Mouse (Mus musculus): ENCODE data around the gene Gin1.

DNA sequence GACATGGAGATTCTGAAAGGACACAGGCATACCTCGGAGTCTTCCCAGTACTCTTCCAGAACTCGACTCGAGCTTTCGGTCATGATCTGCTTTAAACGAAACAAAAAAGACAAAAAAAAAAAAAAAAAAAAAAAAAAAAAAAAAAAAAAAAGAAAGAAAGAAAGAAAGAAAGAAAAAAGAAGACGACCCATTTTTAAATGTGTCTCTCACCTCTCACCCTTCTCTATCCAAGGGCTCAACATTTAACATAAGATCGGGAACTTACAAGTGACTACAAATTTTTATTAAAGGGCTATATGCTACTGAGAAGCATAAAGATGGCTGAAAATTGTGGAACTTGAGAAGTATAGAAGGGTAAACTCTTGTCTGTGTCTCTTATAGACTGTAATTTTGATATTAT is 52.9 kb downstream of the Gin1 start:
- no peak for TF ChIP-seq CTCF (IDR thresholded peaks at IDR 0.05; ENCODE audit: low read depth)
- no peak for TF ChIP-seq EP300 (IDR thresholded peaks at IDR 0.05; ENCODE audit: low read depth)

Data from heart, postnatal 0 days (tissue).